8 mouse cellular contexts compared by ENCODE assay signal in the genomic region with DNA sequence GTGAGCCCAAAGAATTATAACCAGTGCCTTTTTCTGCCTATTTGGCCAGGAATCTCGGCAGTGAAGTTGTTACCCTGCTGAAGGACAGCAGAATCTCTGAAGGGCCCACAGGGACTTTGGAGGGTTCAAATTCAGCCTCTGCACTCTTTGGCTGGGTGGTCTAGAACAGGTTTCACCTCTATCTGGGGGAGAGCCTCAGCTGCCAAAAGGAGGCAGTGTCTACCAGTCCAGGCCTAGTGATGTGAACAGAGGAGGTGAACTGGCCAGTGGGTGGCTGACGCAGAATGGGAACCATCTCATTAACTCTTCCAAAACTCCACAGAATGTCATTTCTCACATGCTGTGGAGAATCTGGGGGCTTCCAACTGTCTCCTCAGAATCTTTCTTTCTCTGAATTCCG. TPM values are rescaled to one million over a fixed set of nuclear protein-coding genes. Genes with fewer than 3 reads are reported as not detected.
A peak's percentile ranks its signal among the peaks of the same experiment; 100 is the strongest.
DNase-seq lines count a peak whose midpoint lies in the region; ATAC-seq lines count a peak whose summit lies in the region.

No protein-coding gene starts in this region.

- peak; percentile 35 for DNase-seq in layer of hippocampus, adult 11-12 months (ENCODE audit: low spot score)
- no peak for DNase-seq in layer of hippocampus, adult 9-10 months (ENCODE audit: low spot score)
- DNase-seq in hindbrain, embryonic 14.5 days (ENCODE audit: low spot score): no peak
- no peak for DNase-seq in midbrain, embryonic 11.5 days (ENCODE audit: low spot score, missing footprints)
- DNase-seq in yolk sac, embryonic 10.5 days (ENCODE audit: low spot score): no peak
- DNase-seq in cerebellum, adult 9-11 months: no peak

- ATAC-seq in hindbrain, embryonic 14.5 days (ENCODE audit: low FRiP score): no peak
- ATAC-seq in midbrain, embryonic 11.5 days (ENCODE audit: low FRiP score): no peak
- no peak for ATAC-seq in megakaryocyte progenitor cell, adult 5-6 weeks (replicated peaks; ENCODE audit: poor library complexity)

- no peaks in the 10 kb centered on the region for H3K4me1 ChIP-seq in brown adipose tissue, adult 24 weeks (ENCODE audit: control insufficient read depth, insufficient read depth, insufficient read length, low read length)
- H3K4me1 ChIP-seq in hindbrain, embryonic 14.5 days (replicated peaks; ENCODE audit: control insufficient read depth, insufficient read depth, low read length): peaks cover 11% of the 10 kb centered on the region
- 0 out of 2 replicates have a peak, but pooled peaks cover 3% of the 10 kb centered on the region for H3K4me1 ChIP-seq in midbrain, embryonic 11.5 days (ENCODE audit: control insufficient read depth, insufficient read depth, low read length)

- peak overlapping the region; percentile 88; the same call in 1 of the 2 replicates for H3K9ac ChIP-seq in hindbrain, embryonic 14.5 days
- no peak overlapping the region for H3K9ac ChIP-seq in midbrain, embryonic 11.5 days (ENCODE audit: low read length)

- 28% methylated on average over 3 of the region's 3 CpGs for WGBS in hindbrain, embryonic 14.5 days
- WGBS in midbrain, embryonic 11.5 days: 34% methylated on average over 3 of the region's 3 CpGs

- no peaks in the 10 kb centered on the region for H3K9me3 ChIP-seq in hindbrain, embryonic 14.5 days (ENCODE audit: control insufficient read depth, low read length)
- H3K9me3 ChIP-seq in midbrain, embryonic 11.5 days (ENCODE audit: control insufficient read depth, low read length): no peaks in the 10 kb centered on the region

- peak overlapping the region; percentile 80 for H3K4me2 ChIP-seq in hindbrain, embryonic 14.5 days (replicated peaks)
- H3K4me2 ChIP-seq in midbrain, embryonic 11.5 days: peak overlapping the region; percentile 95

- H3K27me3 ChIP-seq in hindbrain, embryonic 14.5 days (ENCODE audit: control insufficient read depth, insufficient read depth, low read length): peaks cover 8% of the 10 kb centered on the region
- H3K27me3 ChIP-seq in midbrain, embryonic 11.5 days (ENCODE audit: control insufficient read depth, insufficient read depth, low read length): peaks cover 4% of the 10 kb centered on the region; the same call in 1 of the 2 replicates

- H3K4me3 ChIP-seq in brown adipose tissue, adult 24 weeks (ENCODE audit: insufficient read depth, low read depth, low read length): peak overlapping the region; percentile 78
- H3K4me3 ChIP-seq in hindbrain, embryonic 14.5 days (replicated peaks; ENCODE audit: low read length): peak overlapping the region; percentile 79
- peak overlapping the region; percentile 83; the same call in 1 of the 2 replicates for H3K4me3 ChIP-seq in midbrain, embryonic 11.5 days (ENCODE audit: low read depth, low read length)

- H3K36me3 ChIP-seq in hindbrain, embryonic 14.5 days (replicated peaks; ENCODE audit: control insufficient read depth, insufficient read depth): peaks cover 16% of the 10 kb centered on the region
- no peaks in the 10 kb centered on the region for H3K36me3 ChIP-seq in midbrain, embryonic 11.5 days (ENCODE audit: control insufficient read depth, insufficient read depth, low read length)

- peak overlapping the region; percentile 20 for H3K27ac ChIP-seq in brown adipose tissue, adult 24 weeks (replicated peaks; ENCODE audit: low read depth, low read length)
- H3K27ac ChIP-seq in hindbrain, embryonic 14.5 days: peak overlapping the region; percentile 52; the same call in 1 of the 2 replicates
- H3K27ac ChIP-seq in midbrain, embryonic 11.5 days (ENCODE audit: low read depth, low read length): no peak overlapping the region

RNA-seq across cellular contexts. Expression of gene Fnbp1, which starts 0.7 kb away (rescaled TPM):
- polyA plus RNA-seq in brown adipose tissue, adult 24 weeks (2012; ENCODE audit: insufficient read depth, insufficient read length, missing spikeins): 25.7 and 38.1 TPM in 2 replicates
- polyA plus RNA-seq in hindbrain, embryonic 14.5 days (2014; fragmentation: Nextera tagmentation; extraction: Ambion mirVana): 28.9 and 29.1 TPM in 2 replicates
- polyA plus RNA-seq in midbrain, embryonic 11.5 days (2014; fragmentation: Nextera tagmentation; extraction: Ambion mirVana): 10.8 and 11.5 TPM in 2 replicates
- total RNA-seq in megakaryocyte progenitor cell, adult 5-6 weeks (2015): 30.7 and 44.8 TPM in 2 replicates
- total RNA-seq in megakaryocyte progenitor cell, adult 5-6 weeks (2017): 20.9 and 44.7 TPM in 2 replicates

RNA-seq across cellular contexts. Expression of gene Gpr107, which starts 9.6 kb away (rescaled TPM):
- 11.9 and 24.7 TPM in 2 replicates for polyA plus RNA-seq in brown adipose tissue, adult 24 weeks (2012; ENCODE audit: insufficient read depth, insufficient read length, missing spikeins)
- 25.1 and 26.1 TPM in 2 replicates for polyA plus RNA-seq in hindbrain, embryonic 14.5 days (2014; fragmentation: Nextera tagmentation; extraction: Ambion mirVana)
- polyA plus RNA-seq in midbrain, embryonic 11.5 days (2014; fragmentation: Nextera tagmentation; extraction: Ambion mirVana): 26.5 and 27.8 TPM in 2 replicates
- 9.9 and 12.1 TPM in 2 replicates for total RNA-seq in megakaryocyte progenitor cell, adult 5-6 weeks (2015)
- 13.6 and 15.2 TPM in 2 replicates for total RNA-seq in megakaryocyte progenitor cell, adult 5-6 weeks (2017)
